ENCODE assay signal across 8 mouse cellular contexts in the genomic region with DNA sequence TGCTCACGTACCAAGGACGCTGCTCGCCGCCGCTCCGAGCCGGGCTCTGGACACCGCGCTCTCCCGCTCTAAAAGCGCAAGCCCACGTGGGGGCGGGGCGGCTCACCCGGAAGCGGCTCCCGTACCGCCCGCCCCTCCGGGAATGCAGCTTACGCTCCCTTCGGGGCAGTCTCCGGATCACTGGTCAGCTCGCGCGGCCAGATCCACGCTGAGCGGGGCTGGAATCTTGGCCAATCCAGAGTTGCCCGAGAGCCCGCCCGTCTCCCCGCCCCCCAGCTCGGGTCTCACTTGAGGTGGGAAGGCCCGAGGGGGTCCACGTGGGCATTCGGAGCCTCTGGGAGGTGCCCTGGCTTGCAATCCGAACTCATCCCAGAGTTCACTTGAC. TPM values are rescaled to one million over a fixed set of nuclear protein-coding genes. Genes with fewer than 3 reads are reported as not detected.
A peak's percentile ranks its signal among the peaks of the same experiment; 100 is the strongest.
DNase-seq lines count a peak whose midpoint lies in the region; ATAC-seq and TF ChIP-seq lines count a peak whose summit lies in the region.

Alad (minus strand) TSS at position 70 of the 385 bp plus-strand sequence.

- H3K9ac ChIP-seq in heart, embryonic 14.5 days (ENCODE audit: low read length), result peak within 1 kb of the TSS; percentile 84
- H3K9ac ChIP-seq in liver, embryonic 15.5 days, result peak within 1 kb of the TSS; percentile 91
- peak within 1 kb of the TSS; percentile 76 for H3K9ac ChIP-seq in neural tube, embryonic 11.5 days (ENCODE audit: low read length)
- H3K9ac ChIP-seq in stomach, embryonic 16.5 days (ENCODE audit: low read length), result peak within 1 kb of the TSS; percentile 88

- H3K27ac ChIP-seq in forebrain, embryonic 10.5 days, result peak within 1 kb of the TSS; percentile 90
- H3K27ac ChIP-seq in heart, embryonic 14.5 days (replicated peaks in 1 of 2; ENCODE audit: control insufficient read depth in 1 of 2, insufficient read depth in 1 of 2, low read depth in 2 of 2, low read length in 2 of 2), result peak within 1 kb of the TSS; percentile 85 to 88
- peak within 1 kb of the TSS; percentile 99 for H3K27ac ChIP-seq in liver, embryonic 15.5 days (replicated peaks)
- peak within 1 kb of the TSS; percentile 60 for H3K27ac ChIP-seq in neural tube, embryonic 11.5 days (ENCODE audit: low read depth, low read length)
- peak within 1 kb of the TSS; percentile 97 for H3K27ac ChIP-seq in stomach, embryonic 16.5 days (ENCODE audit: low read length)

- peaks cover 34% of the 10 kb centered on the region for H3K36me3 ChIP-seq in E14TG2a.4 (ENCODE audit: insufficient read depth, low read length)
- H3K36me3 ChIP-seq in forebrain, embryonic 10.5 days (replicated peaks), result peaks cover 24% of the 10 kb centered on the region
- H3K36me3 ChIP-seq in heart, embryonic 14.5 days (ENCODE audit: control insufficient read depth, insufficient read depth, low read length), result peaks cover 23% of the 10 kb centered on the region
- H3K36me3 ChIP-seq in liver, embryonic 15.5 days (replicated peaks), result peaks cover 33% of the 10 kb centered on the region
- 0 out of 2 replicates have a peak, but pooled peaks cover 2% of the 10 kb centered on the region for H3K36me3 ChIP-seq in neural tube, embryonic 11.5 days (ENCODE audit: control insufficient read depth, insufficient read depth, low read length)
- H3K36me3 ChIP-seq in stomach, embryonic 16.5 days (ENCODE audit: control insufficient read depth, insufficient read depth, low read length), result no peaks in the 10 kb centered on the region

- H3K27me3 ChIP-seq in E14TG2a.4 (ENCODE audit: insufficient read depth, low read length), result peaks cover 4% of the 10 kb centered on the region; the same call in 1 of the 2 replicates
- no peaks in the 10 kb centered on the region for H3K27me3 ChIP-seq in forebrain, embryonic 10.5 days (ENCODE audit: poor library complexity, severe bottlenecking)
- no peaks in the 10 kb centered on the region for H3K27me3 ChIP-seq in heart, embryonic 14.5 days (ENCODE audit: control insufficient read depth, insufficient read depth, low read length)
- H3K27me3 ChIP-seq in liver, embryonic 15.5 days, result no peaks in the 10 kb centered on the region
- no peaks in the 10 kb centered on the region for H3K27me3 ChIP-seq in neural tube, embryonic 11.5 days (ENCODE audit: control insufficient read depth, insufficient read depth, low read length)
- H3K27me3 ChIP-seq in stomach, embryonic 16.5 days (ENCODE audit: control insufficient read depth, insufficient read depth, low read length), result no peaks in the 10 kb centered on the region

- H3K4me2 ChIP-seq in heart, embryonic 14.5 days (ENCODE audit: low read length), result peak within 1 kb of the TSS; percentile 68
- peak within 1 kb of the TSS; percentile 90 for H3K4me2 ChIP-seq in liver, embryonic 15.5 days
- H3K4me2 ChIP-seq in neural tube, embryonic 11.5 days (ENCODE audit: low read depth), result peak within 1 kb of the TSS; percentile 77
- H3K4me2 ChIP-seq in stomach, embryonic 16.5 days (ENCODE audit: low read depth, low read length), result peak within 1 kb of the TSS; percentile 81

- WGBS in forebrain, embryonic 10.5 days, result under 1% methylated on average over 37 of the region's 37 CpGs
- WGBS in heart, embryonic 14.5 days, result under 1% methylated on average over 37 of the region's 37 CpGs
- WGBS in liver, embryonic 15.5 days (ENCODE audit: insufficient replicate concordance), result under 1% methylated on average over 37 of the region's 37 CpGs
- under 1% methylated on average over 35 of the region's 37 CpGs for WGBS in neural tube, embryonic 11.5 days
- WGBS in stomach, embryonic 16.5 days, result 0% methylated on average over 37 of the region's 37 CpGs

- TF ChIP-seq CTCF in E14TG2a.4 (conservative IDR thresholded peaks at IDR 0.05; ENCODE audit: low read length), result no peak

- peaks cover 6% of the 10 kb centered on the region for H3K9me3 ChIP-seq in E14TG2a.4 (ENCODE audit: low read length)
- no peaks in the 10 kb centered on the region for H3K9me3 ChIP-seq in forebrain, embryonic 10.5 days
- H3K9me3 ChIP-seq in heart, embryonic 14.5 days (ENCODE audit: control insufficient read depth, low read length), result no peaks in the 10 kb centered on the region
- no peaks in the 10 kb centered on the region for H3K9me3 ChIP-seq in liver, embryonic 15.5 days (replicated peaks)
- no peaks in the 10 kb centered on the region for H3K9me3 ChIP-seq in neural tube, embryonic 11.5 days (ENCODE audit: control insufficient read depth, low read length)
- no peaks in the 10 kb centered on the region for H3K9me3 ChIP-seq in stomach, embryonic 16.5 days (replicated peaks; ENCODE audit: control insufficient read depth, low read length)

- DNase-seq in c-Kit-positive CD71-negative TER-119-negative erythroid progenitor cells, embryonic 14.5 days (ENCODE audit: low read depth), result peak; percentile 86
- DNase-seq in forebrain, embryonic 10.5 days (ENCODE audit: extremely low spot score, low spot score), result peak; percentile 86
- peak; percentile 94 for DNase-seq in kidney, postnatal 14 days
- peak; percentile 87 for DNase-seq in neural tube, embryonic 11.5 days (ENCODE audit: low spot score)

- peak; percentile 85 for ATAC-seq in heart, embryonic 14.5 days (ENCODE audit: insufficient number of reproducible peaks, insufficient read depth, low FRiP score, low read depth)
- peak; percentile 48 for ATAC-seq in liver, embryonic 15.5 days (ENCODE audit: insufficient read depth)
- ATAC-seq in neural tube, embryonic 11.5 days (ENCODE audit: insufficient read depth, low FRiP score, low TSS enrichment), result peak; percentile 83
- peak; percentile 85 for ATAC-seq in stomach, embryonic 16.5 days (ENCODE audit: insufficient read depth, low FRiP score)

- peak within 1 kb of the TSS; percentile 88 for H3K4me3 ChIP-seq in E14TG2a.4 (replicated peaks; ENCODE audit: low read length)
- H3K4me3 ChIP-seq in forebrain, embryonic 10.5 days, result peak within 1 kb of the TSS; percentile 62
- H3K4me3 ChIP-seq in heart, embryonic 14.5 days (ENCODE audit: control insufficient read depth in 1 of 2, insufficient read depth in 1 of 2, low read depth in 1 of 2, low read length in 2 of 2), result peak within 1 kb of the TSS; percentile 71 to 97
- H3K4me3 ChIP-seq in liver, embryonic 15.5 days (replicated peaks), result peak within 1 kb of the TSS; percentile 79
- peak within 1 kb of the TSS; percentile 61 for H3K4me3 ChIP-seq in neural tube, embryonic 11.5 days (ENCODE audit: low read depth, low read length)
- peak within 1 kb of the TSS; percentile 80 for H3K4me3 ChIP-seq in stomach, embryonic 16.5 days (replicated peaks; ENCODE audit: low read length)

- peaks cover 35% of the 10 kb centered on the region for H3K4me1 ChIP-seq in E14TG2a.4 (replicated peaks; ENCODE audit: low read depth, low read length)
- H3K4me1 ChIP-seq in forebrain, embryonic 10.5 days, result peaks cover 65% of the 10 kb centered on the region
- peaks cover 27 to 39% of the 10 kb centered on the region in 2 experiments for H3K4me1 ChIP-seq in heart, embryonic 14.5 days (ENCODE audit: control insufficient read depth in 2 of 2, insufficient read depth in 2 of 2, low read length in 2 of 2)
- peaks cover 74% of the 10 kb centered on the region for H3K4me1 ChIP-seq in liver, embryonic 15.5 days (replicated peaks)
- H3K4me1 ChIP-seq in neural tube, embryonic 11.5 days (ENCODE audit: control insufficient read depth, insufficient read depth, low read length), result peaks cover 14% of the 10 kb centered on the region
- peaks cover 49% of the 10 kb centered on the region for H3K4me1 ChIP-seq in stomach, embryonic 16.5 days (ENCODE audit: control insufficient read depth, insufficient read depth, low read length)

RNA-seq across cellular contexts. Expression of gene Alad, which starts in this region (rescaled TPM):
- polyA plus RNA-seq in forebrain, embryonic 10.5 days (2016; fragmentation: Nextera tagmentation; extraction: Ambion mirVana), result 125 and 127 TPM in 2 replicates
- 67.2 and 69.3 TPM in 2 replicates for polyA plus RNA-seq in heart, embryonic 14.5 days (2014; fragmentation: Nextera tagmentation; extraction: Ambion mirVana)
- polyA plus RNA-seq in liver, embryonic 15.5 days (2015; fragmentation: Nextera tagmentation; extraction: Ambion mirVana), result 582 and 589 TPM in 2 replicates
- 81.5 and 89.7 TPM in 2 replicates for polyA plus RNA-seq in neural tube, embryonic 11.5 days (2014; fragmentation: Nextera tagmentation; extraction: Ambion mirVana)
- polyA plus RNA-seq in stomach, embryonic 16.5 days (2015; fragmentation: Nextera tagmentation; extraction: Ambion mirVana), result 144 and 150 TPM in 2 replicates

Comparison
In these comparisons a context has a peak if more than half of its experiments do, and no peak if none do; other contexts are left out.
1. Peak in every context shown above with its lines: DNase-seq, ATAC-seq, H3K4me3 ChIP-seq and H3K27ac ChIP-seq.